Mouse (Mus musculus): ENCODE data around the gene Zfp809.

DNA sequence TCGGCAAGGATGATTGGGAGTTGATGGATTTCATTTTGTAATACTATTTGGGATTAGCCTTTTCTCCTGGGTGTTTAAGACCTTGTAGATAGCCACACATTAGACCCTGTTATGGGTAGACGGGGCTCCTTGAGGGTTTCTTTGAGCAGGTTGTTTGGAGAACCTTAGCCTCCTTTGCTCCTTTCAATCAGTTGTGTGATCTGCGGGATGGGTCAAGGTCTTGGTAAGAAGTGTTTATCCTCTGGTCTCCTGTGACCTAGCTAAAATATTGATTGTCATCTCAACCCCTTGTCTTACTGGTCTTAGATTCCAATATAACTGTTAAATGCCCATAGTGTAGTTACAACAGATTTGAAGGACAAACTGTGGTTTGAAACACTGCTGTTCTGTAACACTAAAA is 4.5 kb downstream of the Zfp809 start:
- TF ChIP-seq CTCF (IDR thresholded peaks at IDR 0.05; ENCODE audit: low read depth) (no peak), EP300 (IDR thresholded peaks at IDR 0.05; ENCODE audit: low read depth) (no peak)
